Mouse (Mus musculus) heart, adult 9 months (tissue): ENCODE results near the gene Dpf2.

Experiments
- DNase-seq, 2 experiments: peaks; one replicate each; pipeline ENCODE4 v3.0.0; 2022; ENCODE audit warnings: low spot score in 2 of 2

Gene Dpf2

DNA sequence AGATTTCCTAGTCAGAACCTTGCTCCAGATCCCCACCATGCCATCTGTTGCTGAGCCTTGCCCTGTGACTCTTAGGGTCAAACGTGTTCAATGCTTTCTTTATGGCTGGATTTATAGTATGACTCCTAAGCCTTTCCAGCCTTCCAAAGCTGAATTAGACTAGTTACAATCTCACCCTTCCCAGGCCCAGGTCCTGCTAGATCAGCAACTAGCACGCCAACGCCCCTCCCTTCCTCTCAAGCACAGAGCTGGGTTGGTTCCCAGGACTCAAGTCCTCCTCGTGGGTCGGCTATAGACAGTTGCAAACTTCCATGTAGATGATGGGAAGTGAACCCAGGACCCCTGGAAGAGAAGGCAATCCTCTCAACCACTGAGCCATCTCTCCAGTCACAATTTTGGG, 22.9 kb upstream of the Dpf2 start:
- DNase-seq, result no peak

DNA sequence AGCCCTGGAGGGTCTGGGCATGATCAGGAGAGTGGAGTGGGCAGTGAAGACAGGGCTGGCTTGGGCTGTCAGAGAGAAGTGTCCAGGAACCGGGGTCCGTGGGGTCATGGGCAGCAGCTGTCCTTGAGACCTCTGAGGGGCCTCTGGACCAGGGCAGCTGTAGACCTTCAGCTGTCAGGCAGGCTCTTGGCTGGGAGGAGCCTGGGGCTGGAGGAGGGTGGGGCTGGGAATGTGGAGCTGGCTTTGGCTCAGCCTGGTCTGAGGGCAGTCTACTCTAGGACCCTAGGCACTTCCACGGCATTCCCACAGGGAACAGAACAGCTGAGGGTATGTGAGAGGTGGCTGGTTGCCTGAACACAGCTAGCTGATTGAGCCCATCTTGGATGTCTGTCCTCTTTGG, 22.5 kb upstream of the Dpf2 start:
- peak; percentile 72 to 74 for DNase-seq

DNA sequence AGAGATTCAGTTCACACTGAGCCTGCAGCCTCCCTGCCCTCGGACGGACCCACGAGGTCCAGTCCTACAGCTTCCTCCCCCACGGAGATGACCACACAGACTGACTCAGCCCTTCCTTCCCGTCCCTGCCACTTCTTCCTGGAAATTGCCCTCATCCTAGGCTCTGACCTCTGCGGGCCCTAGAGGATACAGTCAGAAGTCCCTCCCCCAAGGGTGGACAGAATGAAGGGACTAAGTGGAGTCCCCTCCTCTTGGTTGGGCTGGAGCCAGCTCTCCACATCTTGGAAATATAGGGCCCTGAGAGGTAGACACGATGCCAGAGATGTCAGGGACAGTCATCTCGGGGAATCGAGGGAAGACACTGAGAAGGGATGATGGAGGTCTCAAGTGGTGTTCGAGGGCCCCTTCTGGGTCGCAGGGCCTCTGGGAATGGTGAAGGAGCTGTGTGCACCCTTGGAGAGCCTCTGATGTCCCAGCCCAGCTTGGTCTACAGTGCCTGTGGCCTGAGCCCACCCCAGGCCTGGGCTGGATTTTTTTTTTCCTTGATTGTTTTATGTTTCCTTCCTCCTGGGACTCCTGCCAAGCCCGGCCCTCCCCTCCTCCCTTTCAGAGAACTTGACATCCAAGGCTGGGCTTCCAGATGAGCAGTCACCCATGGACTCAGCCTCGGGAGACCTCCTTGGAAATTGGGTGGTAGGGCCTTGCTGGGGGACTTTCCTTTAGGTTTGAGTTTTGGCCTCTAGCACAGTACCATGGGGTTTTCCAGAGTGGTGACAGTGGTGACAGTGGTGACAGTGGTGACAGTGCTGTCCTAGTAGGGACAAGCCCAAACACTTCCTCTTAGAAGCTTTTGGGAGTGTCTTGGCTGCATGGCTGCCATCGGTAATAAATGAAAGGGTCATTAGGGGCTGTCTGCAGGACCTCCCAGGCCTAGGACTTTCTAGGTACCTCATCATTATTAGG, 17.1 kb upstream of the Dpf2 start:
- DNase-seq, result peak; percentile 83

DNA sequence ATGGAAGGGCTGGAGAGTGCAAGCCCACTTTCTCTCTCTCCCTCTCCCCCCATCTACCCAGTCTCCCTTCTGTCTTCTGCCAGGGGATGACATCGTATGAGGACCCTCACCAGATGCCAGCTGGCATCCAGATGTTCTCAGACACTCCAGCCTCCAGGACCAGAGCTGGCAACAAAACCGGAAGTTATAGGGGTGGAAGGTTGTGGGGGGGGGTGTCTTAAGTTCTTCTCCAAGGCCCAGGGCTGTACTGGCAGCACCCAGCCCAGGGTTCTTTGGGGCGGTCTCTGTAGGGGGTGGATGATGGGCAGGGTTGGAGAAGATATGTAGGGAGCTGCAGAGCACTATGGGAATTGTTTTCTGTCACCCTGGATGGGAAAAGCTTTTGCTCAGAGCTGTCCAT, 15.7 kb upstream of the Dpf2 start:
- no peak for DNase-seq

DNA sequence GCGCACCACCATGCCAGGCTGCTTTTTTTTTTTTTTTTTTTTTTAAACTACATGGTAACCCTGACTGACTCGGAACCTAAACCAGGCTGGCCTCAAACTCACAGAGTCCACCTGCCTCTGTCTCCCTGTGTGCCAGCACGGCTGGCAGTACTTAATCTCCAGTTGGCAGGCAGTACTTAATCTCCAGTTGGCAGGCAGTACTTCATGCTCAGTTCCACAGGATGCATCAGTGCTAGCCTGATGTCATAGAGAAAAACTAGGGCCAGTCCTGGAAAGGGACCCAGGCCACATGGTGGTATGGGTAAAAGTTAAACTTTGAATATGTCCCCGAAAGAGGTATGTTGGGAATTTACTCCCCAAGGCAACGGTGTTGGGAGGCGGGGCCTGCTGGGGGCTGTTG, 15.3 kb upstream of the Dpf2 start:
- no peak for DNase-seq

DNA sequence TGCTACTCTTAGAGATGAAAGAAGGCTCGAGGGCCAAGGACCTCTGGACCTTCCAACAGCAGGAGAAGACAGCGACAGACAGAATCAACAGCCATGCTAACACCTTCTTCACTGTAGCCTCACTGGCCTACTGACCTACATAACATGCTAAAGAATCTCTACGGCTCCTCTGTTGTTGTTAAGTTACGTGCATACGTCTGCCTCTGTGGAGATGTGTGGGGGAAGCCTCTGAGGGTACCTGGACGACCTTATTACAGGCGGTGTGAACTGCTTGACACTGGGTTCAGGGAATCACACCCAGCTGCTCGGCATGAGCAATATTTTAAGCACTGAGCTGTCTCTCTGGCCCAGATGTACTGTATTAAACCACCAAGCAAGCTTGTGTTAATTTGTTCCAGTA, 14.7 kb upstream of the Dpf2 start:
- DNase-seq, result no peak

DNA sequence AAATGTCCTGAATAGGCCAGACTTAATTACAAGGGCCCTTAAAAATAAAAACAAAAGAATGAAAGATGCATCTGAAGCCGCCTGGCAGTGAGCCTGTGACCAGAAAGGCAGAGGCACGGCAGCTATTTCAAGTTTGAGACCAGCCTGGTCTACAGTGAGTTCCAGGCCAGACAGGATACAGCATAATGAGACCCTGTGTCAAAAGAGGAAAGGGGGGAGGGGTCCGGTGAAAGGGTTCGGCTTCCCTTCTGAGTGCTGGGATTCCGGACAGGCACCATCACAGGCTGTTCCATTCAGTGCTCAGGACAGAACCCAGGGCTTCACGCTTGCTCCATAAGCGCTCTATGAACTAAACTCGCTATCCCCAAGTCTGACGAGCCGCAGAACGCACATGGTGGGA, 14.2 kb upstream of the Dpf2 start:
- no peak for DNase-seq

DNA sequence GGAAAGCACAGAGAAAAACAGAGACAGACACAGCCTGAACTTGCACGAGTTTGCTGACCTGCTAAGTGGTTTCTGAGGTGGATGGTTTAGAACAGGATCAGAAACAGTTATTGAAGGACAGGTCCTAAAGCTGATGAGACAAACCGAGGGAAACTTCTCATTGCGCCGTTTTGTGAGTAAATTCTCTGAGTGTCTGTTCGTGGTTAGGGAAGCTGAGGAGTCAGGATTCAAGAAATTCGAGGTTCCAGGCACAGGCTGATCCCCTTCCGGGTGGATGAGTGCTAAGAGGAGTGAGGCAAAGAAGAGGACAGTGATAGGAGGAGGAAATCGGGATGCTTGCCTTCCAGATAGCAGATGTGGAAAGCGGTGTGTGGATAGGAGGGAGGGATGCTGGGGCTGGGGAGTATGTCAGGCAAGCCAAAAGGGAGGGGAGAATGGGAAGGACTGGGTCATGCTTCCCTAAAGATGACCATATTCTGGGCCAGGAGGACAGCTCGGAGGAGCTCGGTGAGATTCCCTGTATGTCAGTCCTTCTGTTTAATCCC, 12.6 kb upstream of the Dpf2 start:
- no peak for DNase-seq

DNA sequence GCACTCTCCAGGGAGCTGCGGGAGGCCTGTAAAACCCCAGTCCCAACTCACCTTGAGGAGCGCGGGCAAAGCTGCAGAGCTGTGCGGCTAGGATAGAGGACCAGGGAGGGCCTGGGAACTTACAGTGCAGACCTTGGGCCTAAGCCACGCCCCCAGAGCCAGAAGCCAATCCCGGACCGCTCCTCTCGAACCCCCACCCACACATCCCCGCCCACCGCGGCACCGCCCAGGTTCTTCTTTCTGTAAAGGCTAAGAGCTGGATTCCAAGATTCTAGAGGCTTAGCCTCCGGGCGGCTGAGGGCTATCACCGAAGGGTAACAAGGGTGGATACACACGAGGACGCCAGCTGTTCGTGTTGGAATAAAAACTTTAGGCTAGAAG, 11.9 kb upstream of the Dpf2 start, which contains the start of gene Cdc42ep2:
TSS of gene Cdc42ep2 (minus strand) at position 104 of the 381 bp plus-strand sequence.
- peak; percentile 96 to 97 for DNase-seq

DNA sequence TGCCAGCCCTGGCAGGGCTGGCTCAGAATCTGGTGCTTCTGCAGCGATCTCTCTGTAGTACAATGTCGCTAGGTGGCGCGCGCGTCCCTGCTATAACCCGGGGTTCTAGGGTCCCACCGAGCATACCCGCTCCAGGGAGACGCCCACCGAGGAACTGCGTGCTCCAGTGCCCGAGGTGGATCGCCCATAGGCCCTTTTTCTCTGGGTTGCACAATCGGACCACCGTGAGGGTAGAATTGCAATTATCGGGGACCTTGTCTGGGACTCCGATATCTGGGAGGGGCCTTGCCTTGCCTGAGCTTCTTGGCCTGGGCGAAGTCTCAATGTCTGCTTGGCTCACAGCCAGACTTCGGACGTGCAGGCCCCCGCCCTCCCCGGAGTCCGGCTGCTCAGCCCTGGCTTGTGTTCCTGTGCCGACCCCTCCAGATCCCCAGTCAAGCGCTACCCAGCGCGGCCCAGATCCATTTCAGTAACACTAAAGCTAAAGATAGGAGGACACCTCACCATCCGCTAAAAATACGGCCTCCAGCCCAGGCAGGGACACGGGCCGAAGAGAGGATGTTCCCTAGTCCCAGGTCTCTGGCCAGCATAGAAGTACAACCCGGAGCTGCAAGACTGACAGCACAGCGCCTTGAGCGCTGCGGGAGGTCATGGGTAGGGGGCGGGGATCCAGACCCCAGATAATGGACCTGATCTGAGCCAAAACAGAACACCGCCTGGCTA, 11.3 kb upstream of the Dpf2 start:
- peak; percentile 88 to 93 for DNase-seq

DNA sequence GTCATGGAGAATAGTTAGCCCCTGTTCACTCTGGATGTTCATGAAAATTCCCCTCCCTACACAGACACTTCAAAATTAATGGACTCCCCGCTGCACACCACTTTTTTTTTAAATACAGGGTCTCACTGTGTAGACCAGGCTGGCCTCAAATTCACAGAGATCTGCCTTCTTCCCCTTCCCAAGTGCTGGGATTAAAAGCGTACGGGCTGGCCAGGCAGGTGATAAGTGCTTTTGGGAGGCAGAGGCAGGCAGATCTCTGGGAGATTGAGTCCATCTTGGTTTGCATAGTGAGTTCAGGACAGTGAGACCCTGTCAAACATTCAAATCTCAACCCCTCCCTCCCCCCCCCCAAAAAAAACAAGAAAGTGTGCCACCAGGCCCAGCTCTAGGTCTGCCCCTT, 10.2 kb upstream of the Dpf2 start:
- DNase-seq, result no peak

DNA sequence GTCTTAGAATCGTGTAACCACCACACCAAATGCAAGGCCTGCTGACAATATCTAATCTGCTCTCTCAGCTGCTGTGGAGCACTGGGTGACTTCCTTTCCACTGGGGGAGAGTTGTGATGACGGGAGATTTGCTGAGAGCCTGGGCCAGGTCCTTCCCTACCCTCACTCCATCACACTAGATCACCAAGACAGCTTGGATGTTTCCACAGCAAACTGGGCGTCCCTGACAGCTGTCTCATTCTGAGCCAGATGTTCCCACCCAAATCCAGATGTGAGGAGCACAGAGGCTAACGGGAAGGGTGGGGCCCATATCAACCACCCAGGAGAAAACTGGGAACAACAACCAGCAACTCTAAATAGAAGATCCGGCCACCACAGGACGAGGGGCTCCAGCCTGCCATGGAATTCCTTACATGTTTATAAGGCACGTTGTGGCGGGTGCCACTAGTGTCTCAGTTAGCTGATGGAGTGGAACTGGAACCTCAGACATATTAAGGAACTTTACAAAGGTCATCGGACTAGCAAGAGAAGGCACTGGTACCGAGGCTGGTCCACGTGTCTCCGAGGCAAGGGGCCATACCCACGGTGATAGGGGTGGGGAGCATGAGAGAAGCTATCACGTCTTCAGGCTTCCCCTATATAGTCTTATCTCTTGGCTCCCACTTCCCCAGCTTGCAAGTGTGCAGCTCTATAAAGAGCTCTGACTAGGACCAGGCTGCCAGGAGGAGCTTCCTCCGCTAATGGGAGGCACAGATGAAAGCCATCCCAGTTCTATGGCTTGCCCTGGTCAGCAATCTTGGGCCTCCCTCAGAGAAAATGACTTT, 9.5 kb upstream of the Dpf2 start:
- peak; percentile 77 to 83 for DNase-seq

DNA sequence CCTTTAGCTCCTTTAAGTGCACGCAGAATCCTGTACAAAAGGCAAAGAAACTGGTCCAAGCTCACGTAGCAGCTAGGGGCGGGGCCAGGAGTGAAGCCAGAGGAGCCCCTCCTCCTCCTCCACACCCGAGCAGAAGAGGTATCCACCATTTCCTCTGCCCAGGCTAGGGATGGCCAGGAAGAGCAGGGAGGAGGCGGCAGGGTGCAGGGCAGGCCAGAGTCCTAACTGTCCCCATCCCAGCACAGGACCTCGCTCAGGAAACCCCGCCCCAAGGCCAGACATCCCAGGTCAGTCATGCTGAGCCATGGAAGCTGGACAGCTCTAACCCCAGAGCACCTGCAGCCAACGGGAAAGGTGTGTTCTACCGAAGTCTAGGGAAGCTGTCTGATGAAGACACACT, 8.9 kb upstream of the Dpf2 start:
- DNase-seq, result peak; percentile 50 to 63

DNA sequence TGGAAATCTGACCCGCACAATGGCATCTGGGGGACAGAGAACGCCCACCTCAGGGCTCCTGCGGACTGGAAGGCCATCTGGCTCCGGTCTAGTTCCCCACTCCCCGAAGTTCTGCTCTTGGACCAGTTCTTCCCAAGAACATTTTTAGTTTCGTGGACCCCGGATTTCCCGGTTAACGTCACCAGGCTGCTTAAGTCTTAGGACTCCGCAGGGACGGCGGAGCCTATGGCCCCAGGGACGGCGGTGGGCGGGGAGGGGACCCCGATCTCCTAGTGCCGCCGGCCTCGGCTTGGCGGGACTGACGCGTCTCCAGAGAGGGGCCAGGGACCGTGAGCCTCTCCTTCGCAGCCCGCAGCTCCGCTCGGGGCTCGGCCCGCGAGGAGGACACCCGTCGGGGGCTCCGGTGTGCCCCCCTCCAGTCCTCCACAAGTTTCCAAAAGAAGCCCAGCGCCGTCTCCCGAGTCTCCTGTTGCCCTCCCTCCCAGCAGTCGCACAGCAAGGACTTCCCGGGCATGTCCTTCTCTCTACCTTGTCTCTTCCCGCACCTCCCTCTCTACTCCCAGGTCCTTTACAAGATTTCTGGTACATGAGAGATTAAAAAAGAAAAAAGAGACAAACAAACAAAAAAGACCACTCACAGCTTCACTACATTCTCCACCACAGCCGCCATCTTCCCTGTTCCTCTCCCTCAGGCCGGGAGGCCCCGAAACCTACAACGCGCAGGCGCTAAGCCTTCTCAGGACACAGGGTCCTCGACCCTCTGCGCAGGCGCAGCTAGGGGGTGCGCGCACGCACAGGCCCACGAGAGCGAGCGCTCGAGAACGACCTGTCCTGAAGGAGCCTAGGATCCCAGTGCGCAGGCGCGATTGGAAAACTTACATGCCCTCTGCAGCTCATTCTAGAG, 455 bp downstream of the Dpf2 start:
- DNase-seq, result peak; percentile 99

DNA sequence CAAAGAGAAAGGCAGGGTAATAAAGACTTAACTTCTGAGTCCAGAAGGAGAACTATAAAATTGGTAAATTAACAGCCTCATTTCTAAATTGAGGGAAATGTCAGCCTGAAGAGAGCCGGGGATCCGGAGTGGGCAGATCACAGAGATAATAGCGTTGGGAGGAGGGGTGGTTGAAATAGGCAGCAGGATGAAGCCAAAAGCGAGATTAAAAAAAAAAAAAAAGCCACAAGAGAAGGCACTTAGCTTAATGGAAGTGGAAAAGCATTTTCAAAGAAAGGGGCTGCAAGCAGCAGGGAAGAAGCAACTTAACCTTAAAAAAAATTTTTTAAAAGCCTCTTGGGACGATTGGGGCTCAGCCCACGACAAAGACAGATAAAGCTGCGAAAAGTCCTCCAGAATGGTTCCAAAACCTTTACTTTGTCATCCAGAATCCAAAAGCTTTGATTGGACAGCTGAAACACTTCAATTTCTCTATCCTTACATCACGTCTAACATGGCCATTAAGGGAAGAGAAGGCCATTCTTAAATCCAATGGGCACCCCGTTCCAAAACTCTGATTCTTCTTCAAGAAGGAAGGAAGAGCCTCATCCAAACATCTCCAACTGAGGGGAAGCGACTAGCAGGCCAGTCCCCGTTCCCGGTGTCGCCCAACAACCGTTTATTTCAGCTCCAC, 1.2 kb downstream of the Dpf2 start:
- no peak for DNase-seq

DNA sequence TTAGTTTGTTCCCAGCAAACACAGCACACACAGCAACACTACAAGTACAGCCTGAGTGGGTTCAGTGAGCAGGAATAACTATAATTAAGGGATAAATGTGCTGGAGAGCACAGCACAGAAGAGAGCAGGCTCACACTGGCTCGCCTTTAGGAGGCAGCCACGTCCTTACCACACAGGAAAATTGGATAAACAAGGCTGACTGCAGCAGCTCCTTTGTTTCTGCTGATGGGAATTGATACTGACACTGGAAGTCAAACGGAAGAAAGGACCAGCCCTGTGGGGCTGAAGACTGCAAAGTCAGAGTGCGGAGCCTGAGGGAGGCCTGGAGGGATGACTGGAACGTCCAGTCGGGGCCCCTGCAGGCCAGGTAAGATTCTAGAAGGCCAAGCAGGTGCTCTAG, 2.6 kb downstream of the Dpf2 start:
- no peak for DNase-seq

DNA sequence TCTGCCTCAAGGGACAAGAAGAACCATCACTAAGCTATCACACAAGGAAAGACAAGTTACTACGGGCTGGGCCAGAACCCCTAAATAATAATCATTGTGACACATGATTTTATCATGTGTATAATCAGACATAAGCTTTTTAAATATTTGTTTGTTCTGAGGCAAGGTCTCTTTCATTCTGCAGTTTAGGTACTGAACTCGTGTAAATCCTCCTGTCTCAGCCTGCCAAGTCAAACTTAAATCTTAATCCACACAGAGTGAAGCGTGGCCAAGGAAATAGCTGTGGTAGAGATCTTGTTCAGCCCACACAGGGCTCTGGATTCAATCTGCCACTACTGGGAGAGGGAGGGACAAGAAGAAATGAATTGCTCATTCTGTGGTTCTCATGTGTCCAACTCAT, 5.5 kb downstream of the Dpf2 start:
- no peak for DNase-seq

DNA sequence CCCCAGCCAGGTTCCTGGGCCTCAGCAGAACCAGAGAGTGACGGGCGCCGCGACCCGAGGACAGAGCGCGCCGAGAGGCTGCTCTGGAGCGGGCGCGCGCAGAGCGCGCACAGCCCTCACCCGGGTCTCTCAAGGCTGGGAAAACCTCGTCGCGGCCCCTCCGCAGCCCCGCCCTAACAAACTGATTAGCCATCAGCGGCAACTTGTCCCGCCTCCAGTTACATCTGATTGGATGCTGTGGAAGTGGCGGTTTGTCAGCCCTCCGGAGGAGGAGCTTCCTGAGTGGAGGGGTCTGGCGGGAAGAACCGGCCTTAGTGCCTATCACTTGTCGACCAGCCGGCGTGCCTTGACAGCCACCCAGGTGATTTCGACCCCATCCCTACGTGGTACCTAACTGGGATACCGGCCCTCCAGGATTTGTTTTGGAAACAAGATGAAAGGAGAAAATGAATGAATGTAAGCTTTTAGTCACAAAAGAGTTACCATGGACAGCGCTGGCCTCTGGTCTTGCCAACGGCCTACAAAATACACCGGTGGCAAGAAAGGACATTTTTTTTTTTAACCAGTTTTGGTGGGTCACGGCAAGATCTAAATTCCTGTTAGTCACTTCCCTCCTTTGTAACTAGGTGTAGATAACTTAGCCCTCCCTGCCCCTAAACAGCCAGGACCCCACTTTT, 18.7 kb downstream of the Dpf2 start, which contains the start of gene Tigd3:
TSS of gene Tigd3 (minus strand) at position 148 of the 677 bp plus-strand sequence.
- peak; percentile 94 to 96 for DNase-seq

DNA sequence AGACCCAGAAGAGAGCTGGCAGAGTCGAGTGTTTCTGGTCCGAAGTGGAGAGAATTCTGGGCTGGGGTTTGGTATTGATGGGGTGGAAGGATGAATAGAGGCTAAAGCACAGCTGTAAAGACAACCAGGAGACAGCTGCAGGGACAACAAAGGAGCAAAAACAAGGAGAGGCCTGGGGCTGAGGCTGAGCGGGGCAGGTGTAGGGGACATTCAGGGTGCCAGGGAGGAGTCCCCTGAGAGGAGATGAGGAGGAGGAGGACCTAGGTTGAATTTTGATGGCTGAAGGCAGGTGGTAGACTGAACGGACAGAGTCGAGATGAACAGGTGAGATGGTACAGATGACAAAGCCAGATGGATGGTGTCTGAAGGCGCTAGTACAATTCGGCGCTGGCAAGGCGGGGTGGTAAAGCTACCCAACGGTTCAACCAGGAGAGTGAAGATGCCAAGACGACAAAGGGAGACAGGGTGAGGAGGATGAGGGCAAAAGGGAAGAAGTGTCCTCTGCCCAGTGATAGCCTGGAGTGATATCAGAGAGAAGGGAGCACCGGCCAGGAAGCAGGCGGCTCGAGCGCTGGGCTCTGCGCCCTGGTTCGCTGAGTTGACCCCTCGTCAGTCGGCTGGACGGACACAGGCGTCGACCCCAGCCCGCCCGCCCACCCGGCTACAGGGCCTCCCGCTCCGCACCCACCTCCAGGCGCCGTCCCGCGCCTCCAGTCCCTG, 19.4 kb downstream of the Dpf2 start:
- no peak for DNase-seq
